Mouse (Mus musculus) heart, postnatal 0 days (tissue): Measurements from ENCODE around the gene Igfbpl1. TPM values are rescaled to one million over a fixed set of nuclear protein-coding genes. Genes with fewer than 3 reads are reported as not detected.

Experiments used
- ATAC-seq: fragments of 200-750 bp; cut with Nextera tagmentation; 2 replicates; pipeline ENCODE4 v1.8.0; 2017; ENCODE audit warnings: low read depth, moderate number of reproducible peaks, moderate library complexity; ENCODE audit not compliant: insufficient read depth
- DNase-seq: peaks from one replicate; pipeline ENCODE4 v3.0.0-alpha.2; 2016; ENCODE audit warnings: low spot score
- H3K27ac ChIP-seq: fragments of 300-500 bp; sonication (generic); 2 replicates; pipeline ENCODE4 v1.5.1; 2014; ENCODE audit warnings: low read depth, mild to moderate bottlenecking
- H3K27me3 ChIP-seq: fragments of 300-500 bp; sonication (generic); 2 replicates; pipeline ENCODE4 v1.6.1; 2014; ENCODE audit warnings: low read length, mixed read lengths; ENCODE audit not compliant: control insufficient read depth, insufficient read depth
- H3K36me3 ChIP-seq: fragments of 300-500 bp; sonication (generic); replicated peaks from 2 replicates; pipeline ENCODE4 v1.6.1; 2014; ENCODE audit warnings: low read length, mixed read lengths; ENCODE audit not compliant: control insufficient read depth, insufficient read depth
- H3K4me1 ChIP-seq: fragments of 300-500 bp; sonication (generic); 2 replicates; pipeline ENCODE4 v1.6.1; 2014; ENCODE audit warnings: antibody characterized with exemption; ENCODE audit not compliant: control insufficient read depth, insufficient read depth
- H3K4me2 ChIP-seq: fragments of 300-500 bp; sonication (generic); 2 replicates; pipeline ENCODE4 v1.6.1; 2014; ENCODE audit warnings: low read depth, mild to moderate bottlenecking, low read length, moderate library complexity
- H3K4me3 ChIP-seq: fragments of 300-500 bp; sonication (generic); 2 replicates; pipeline ENCODE4 v1.5.1; 2014; ENCODE audit warnings: low read depth, low read length
- H3K9ac ChIP-seq: fragments of 300-500 bp; sonication (generic); replicated peaks from 2 replicates; pipeline ENCODE4 v1.6.1; 2014; ENCODE audit warnings: low read depth, low read length, mixed read lengths
- H3K9me3 ChIP-seq: fragments of 300-500 bp; sonication (generic); replicated peaks from 2 replicates; pipeline ENCODE4 v1.6.1; 2016; ENCODE audit warnings: low read length; ENCODE audit not compliant: control insufficient read depth
- CTCF ChIP-seq: IDR thresholded peaks from 2 replicates; pipeline ENCODE4 v1.5.1; 2016; ENCODE audit warnings: antibody characterized with exemption, control low read depth, low read depth
- EP300 ChIP-seq: IDR thresholded peaks from 2 replicates; pipeline ENCODE4 v1.6.1; 2016; ENCODE audit warnings: antibody characterized with exemption, low read depth
- WGBS: fragments of 180-500 bp; shearing (Covaris S2); extraction: QIAGEN DNeasy Blood & Tissue Kit; methylation state at CpG from one replicate; pipeline ENCODE4 v1.1.7; 2014; 5-methylcytosine and 5-hydroxymethylcytosine counted together
- polyA plus RNA-seq: library from polyadenylated mRNA; unstranded; fragments of >200 nt; fragmentation: Nextera tagmentation; extraction: Ambion mirVana; gene quantifications from 2 replicates; pipeline ENCODE4 v1.2.1, GENCODE M21; 2015
- total RNA-seq: library from RNA; depleted of rRNA; stranded (reverse); fragments of >200 nt; gene quantifications from 2 replicates; pipeline ENCODE4 v1.2.3, GENCODE M21; 2014; ENCODE audit warnings: low replicate concordance

The Igfbpl1 gene
- total and polyA plus RNA-seq, 2 experiments from 2014 or later: 1.6 to 9.3 TPM

DNA sequence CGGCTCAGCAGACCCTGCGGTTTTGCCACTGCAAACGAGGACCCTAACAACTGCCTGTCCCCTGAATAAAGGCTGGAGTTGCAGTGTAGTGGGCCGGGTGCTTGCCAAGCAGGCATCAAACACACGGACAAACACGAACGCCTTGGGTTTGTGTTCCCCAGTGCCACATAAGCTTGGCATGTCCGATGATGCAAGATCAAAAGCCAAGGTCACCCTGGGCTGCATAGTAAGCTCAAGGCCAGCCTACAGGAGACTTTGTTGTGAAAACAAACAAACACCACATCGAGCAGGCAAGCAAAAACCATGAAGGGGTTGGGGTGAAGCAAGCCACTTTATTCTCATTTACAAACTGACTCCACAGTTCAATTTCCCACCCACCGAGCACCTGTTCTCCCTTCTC, 57.6 kb downstream of the Igfbpl1 start:
- no peak overlapping the region for H3K4me3 ChIP-seq
- peaks cover 34% of the 10 kb centered on the region for H3K4me1 ChIP-seq
- no peak for DNase-seq
- no peak for ATAC-seq
- no peak overlapping the region for H3K9ac ChIP-seq
- H3K27me3 ChIP-seq: no peaks in the 10 kb centered on the region
- H3K9me3 ChIP-seq: no peaks in the 10 kb centered on the region
- no peak overlapping the region for H3K27ac ChIP-seq
- H3K4me2 ChIP-seq: no peak overlapping the region
- TF ChIP-seq CTCF (no peak), EP300 (no peak)
- H3K36me3 ChIP-seq: no peaks in the 10 kb centered on the region
- WGBS: 56% methylated on average over 10 of the region's 10 CpGs

DNA sequence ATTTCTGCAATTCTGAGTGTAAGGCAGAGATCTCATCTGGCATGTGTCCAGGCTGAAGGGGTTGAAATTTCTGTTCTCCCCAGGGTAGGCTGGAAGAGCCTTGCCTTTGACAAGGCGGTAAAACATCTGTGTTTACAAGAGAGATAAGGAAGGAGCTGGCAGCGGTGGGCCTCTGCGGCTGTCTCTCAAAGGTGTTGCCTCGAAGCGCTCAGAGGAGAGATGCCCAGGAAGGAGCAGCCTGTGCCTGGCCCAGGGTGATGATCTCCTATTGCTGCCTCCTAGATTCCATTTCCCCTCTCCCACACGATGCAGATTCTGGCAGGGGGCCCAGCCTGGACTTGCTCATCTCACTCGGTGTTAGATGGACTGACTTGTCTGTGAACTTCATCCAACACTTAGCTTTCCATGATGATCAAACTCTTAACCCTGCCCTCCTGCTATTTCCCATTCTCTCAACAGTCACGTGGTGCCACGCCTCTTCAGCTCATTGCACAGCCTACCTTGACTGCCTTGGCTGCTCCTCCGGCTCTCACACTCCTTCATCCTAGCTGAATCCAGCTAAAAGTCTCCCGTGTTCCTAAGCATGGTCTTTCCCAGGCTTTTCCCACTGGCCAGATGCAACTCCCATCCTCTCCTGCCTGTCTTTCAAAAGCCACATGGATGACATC, 58.7 kb downstream of the Igfbpl1 start:
- Histone ChIP-seq H3K9me3 (no peaks in the 10 kb centered on the region), H3K36me3 (no peaks in the 10 kb centered on the region), H3K9ac (no peak overlapping the region), H3K4me3 (no peak overlapping the region), H3K4me1 (peaks cover 46% of the 10 kb centered on the region), H3K27ac (no peak overlapping the region; the same call in 1 of the 2 replicates), H3K27me3 (no peaks in the 10 kb centered on the region), H3K4me2 (no peak overlapping the region)
- TF ChIP-seq CTCF (no peak), EP300 (no peak)
- WGBS: 18% methylated on average over 11 of the region's 11 CpGs
- no peak for ATAC-seq
- DNase-seq: no peak

DNA sequence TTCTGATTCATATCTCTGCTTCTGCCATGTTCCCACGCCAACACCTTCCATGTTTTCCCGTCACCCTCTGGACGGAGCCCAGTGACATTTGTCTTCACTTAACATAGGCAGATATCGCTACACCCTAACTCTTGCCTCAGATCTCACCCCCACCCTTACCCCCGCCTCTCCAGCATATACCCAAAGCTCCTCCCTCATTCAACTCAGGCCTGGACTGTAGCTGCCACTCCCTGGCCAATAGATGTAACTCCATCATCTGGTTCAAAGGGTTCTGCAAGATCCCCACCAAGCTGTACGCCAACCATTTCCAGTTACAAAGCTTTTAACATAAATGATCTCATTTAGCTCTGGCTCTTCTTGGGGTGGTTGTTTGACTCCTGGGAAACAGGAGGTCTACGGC, 59.9 kb downstream of the Igfbpl1 start:
- Histone ChIP-seq H3K4me1 (peaks cover 48% of the 10 kb centered on the region), H3K9ac (no peak overlapping the region), H3K4me2 (no peak overlapping the region), H3K36me3 (no peaks in the 10 kb centered on the region), H3K27me3 (no peaks in the 10 kb centered on the region), H3K27ac (no peak overlapping the region), H3K4me3 (no peak overlapping the region), H3K9me3 (no peaks in the 10 kb centered on the region)
- TF ChIP-seq EP300 (no peak), CTCF (peak; percentile 31)
- WGBS: 80% methylated on average over 7 of the region's 7 CpGs
- no peak for ATAC-seq
- no peak for DNase-seq

DNA sequence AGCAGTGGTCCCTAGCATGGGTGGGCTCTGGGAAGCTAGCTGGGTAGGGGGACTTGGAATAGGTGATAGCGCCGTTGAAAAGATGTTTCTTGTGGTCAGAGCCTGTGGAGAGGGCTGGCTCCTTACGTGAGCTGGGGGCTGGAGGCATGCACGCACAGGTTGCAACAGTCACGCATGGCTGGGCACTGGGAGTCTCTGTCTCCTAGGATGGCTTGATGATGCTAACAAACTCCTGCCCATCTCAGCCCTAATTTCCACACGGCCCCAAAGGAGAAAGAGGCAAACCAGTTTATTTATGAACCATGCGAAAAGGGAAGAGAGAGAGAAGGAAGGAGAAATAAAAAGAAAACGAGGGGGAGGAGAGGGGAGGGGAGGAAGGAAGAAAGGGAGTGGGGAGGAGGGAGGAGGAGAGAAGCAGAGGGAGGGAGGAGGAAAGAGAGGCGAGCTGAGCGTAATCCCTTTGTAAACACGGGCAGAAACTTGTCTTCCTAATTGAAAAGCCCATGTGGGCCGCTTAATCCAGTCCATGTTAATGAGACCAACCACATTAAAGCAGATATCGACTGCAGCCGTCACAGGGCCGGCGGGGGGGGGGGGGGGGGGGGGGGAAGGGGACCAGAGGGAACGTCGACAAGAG, 61.0 kb downstream of the Igfbpl1 start:
- ATAC-seq: no peak
- WGBS: 21% methylated on average over 15 of the region's 18 CpGs

DNA sequence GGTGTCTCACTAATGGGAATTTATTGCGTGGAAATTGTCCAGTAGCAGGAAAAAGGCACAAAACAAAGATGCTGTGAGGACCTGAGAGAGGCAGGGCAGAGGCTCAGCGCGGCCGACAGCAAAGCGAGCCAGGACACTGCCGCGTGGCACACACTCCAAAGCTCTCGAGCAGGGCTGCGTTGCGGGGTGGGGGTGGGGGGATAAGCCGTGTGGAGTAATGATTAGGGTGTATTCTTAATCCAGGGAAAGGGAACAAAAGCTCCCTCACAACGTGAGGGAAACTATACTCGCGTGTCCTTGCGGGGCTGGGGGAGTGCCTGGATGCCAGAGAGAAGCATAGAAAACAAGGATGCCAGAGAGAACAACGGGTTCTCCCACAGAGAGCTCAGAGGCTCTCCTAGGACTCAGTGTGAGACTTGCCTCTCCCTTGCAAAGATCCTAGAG, 61.6 kb downstream of the Igfbpl1 start:
- TF ChIP-seq EP300 (no peak), CTCF (no peak)
- peaks cover 48% of the 10 kb centered on the region for H3K4me1 ChIP-seq
- H3K27ac ChIP-seq: no peak overlapping the region
- H3K27me3 ChIP-seq: no peaks in the 10 kb centered on the region
- ATAC-seq (no peak), DNase-seq (no peak)
- no peaks in the 10 kb centered on the region for H3K36me3 ChIP-seq
- WGBS: 6% methylated on average over 16 of the region's 16 CpGs
- no peaks in the 10 kb centered on the region for H3K9me3 ChIP-seq
- no peak overlapping the region for H3K4me3 ChIP-seq
- H3K4me2 ChIP-seq: peak overlapping the region; percentile 4; the same call in 1 of the 2 replicates
- no peak overlapping the region; the same call in 1 of the 2 replicates for H3K9ac ChIP-seq

More for the DNA sequence above, 61.0 kb downstream of the Igfbpl1 start:
- no peaks in the 10 kb centered on the region for H3K27me3 ChIP-seq
- no peak for DNase-seq
- H3K36me3 ChIP-seq: no peaks in the 10 kb centered on the region
- no peak overlapping the region for H3K4me3 ChIP-seq
- H3K9ac ChIP-seq: no peak overlapping the region; the same call in 1 of the 2 replicates
- peaks cover 48% of the 10 kb centered on the region for H3K4me1 ChIP-seq
- H3K27ac ChIP-seq: no peak overlapping the region
- no peaks in the 10 kb centered on the region for H3K9me3 ChIP-seq
- no peak for TF ChIP-seq CTCF
- no peak for TF ChIP-seq EP300
- peak overlapping the region; percentile 4; the same call in 1 of the 2 replicates for H3K4me2 ChIP-seq
